Mouse (Mus musculus) erythroid progenitor cell, adult 5-6 weeks (primary cell): ENCODE results near the gene Psd. TPM values are rescaled to one million over a fixed set of nuclear protein-coding genes. Genes with fewer than 3 reads are reported as not detected.

ENCODE experiments used
- ATAC-seq: replicated peaks from 2 replicates; pipeline ENCODE4 v1.8.0; 2016; ENCODE audit warnings: moderate number of reproducible peaks, mild to moderate bottlenecking, moderate TSS enrichment, inconsistent platforms; ENCODE audit not compliant: poor library complexity, low FRiP score, severe bottlenecking
- total RNA-seq, 2 experiments: library from RNA; stranded (forward) in 1 of 2; stranded (reverse) in 1 of 2; fragments of 150-400 nt in 1 of 2; fragments of 186-747, 209-891 nt in 1 of 2; gene quantifications; 2 replicates each; pipeline versions ENCODE4 v1.2.3 to v1.2.4; 2015 to 2017; ENCODE audit warnings: low replicate concordance in 2 of 2

Psd gene
- total RNA-seq, 2 experiments from 2014 or later: not detected

GRCm38 (mm10) chr19:46339287-46339971 is 12.5 kb upstream of the Psd start:
- no peak for ATAC-seq

- ATAC-seq: peak; percentile 41
These were observed 12.0 kb upstream of the Psd start for GRCm38 (mm10) chr19:46338942-46339286.

GRCm38 (mm10) chr19:46338331-46338936 is 11.5 kb upstream of the Psd start, which contains the start of gene Cuedc2:
Gene Cuedc2, minus strand, starts transcription at chr19:46338702.
- ATAC-seq: peak; percentile 91

- no peak for ATAC-seq
These were observed 10.9 kb upstream of the Psd start for GRCm38 (mm10) chr19:46337719-46338330.

- ATAC-seq: no peak
These were observed 7.0 kb upstream of the Psd start for GRCm38 (mm10) chr19:46333906-46334305.

GRCm38 (mm10) chr19:46332721-46333339 is 5.9 kb upstream of the Psd start:
- no peak for ATAC-seq

- ATAC-seq: no peak
These were observed 5.0 kb upstream of the Psd start for GRCm38 (mm10) chr19:46331936-46332335.

GRCm38 (mm10) chr19:46331326-46331725 is 4.4 kb upstream of the Psd start:
- ATAC-seq: no peak

GRCm38 (mm10) chr19:46330696-46331095 is 3.7 kb upstream of the Psd start:
- ATAC-seq: no peak

GRCm38 (mm10) chr19:46329951-46330350 is 3.0 kb upstream of the Psd start:
- peak; percentile 74 for ATAC-seq

- ATAC-seq: no peak
These were observed 2.2 kb upstream of the Psd start for GRCm38 (mm10) chr19:46329031-46329641.

- ATAC-seq: peak; percentile 85
These were observed 1.4 kb upstream of the Psd start, which contains the start of gene Fbxl15 for GRCm38 (mm10) chr19:46328081-46329030. Gene Fbxl15, plus strand, starts transcription at chr19:46328184.

- ATAC-seq: no peak
These were observed 642 bp upstream of the Psd start for GRCm38 (mm10) chr19:46327531-46328064.

- no peak for ATAC-seq
These were observed 769 bp downstream of the Psd start for GRCm38 (mm10) chr19:46326019-46326755.

- ATAC-seq: no peak
These were observed 2.0 kb downstream of the Psd start for GRCm38 (mm10) chr19:46324918-46325317.

GRCm38 (mm10) chr19:46324366-46324765 is 2.6 kb downstream of the Psd start:
- no peak for ATAC-seq

GRCm38 (mm10) chr19:46323716-46324115 is 3.2 kb downstream of the Psd start:
- ATAC-seq: no peak

GRCm38 (mm10) chr19:46322996-46323572 is 3.9 kb downstream of the Psd start:
- no peak for ATAC-seq
